Mouse (Mus musculus) kidney, adult 2 months (tissue): Measurements from ENCODE around the gene She.

Experiments
- CTCF ChIP-seq: fragments of 200-500 bp; conservative IDR thresholded peaks from 2 replicates; pipeline ENCODE4 v1.5.1; 2011; ENCODE audit warnings: low read depth, mild to moderate bottlenecking, control low read depth, low read length, moderate library complexity, mixed read lengths; ENCODE audit not compliant: insufficient read depth, insufficient read length
- POLR2A ChIP-seq: fragments of 200-500 bp; IDR thresholded peaks from one replicate; pipeline ENCODE4 v1.6.1; 2011; ENCODE audit warnings: low read depth, low read length, control low read depth

GRCm38 (mm10) chr3:89867651-89868050 is 36.5 kb downstream of the She start:
- TF ChIP-seq POLR2A (no peak), CTCF (no peak)
